Mouse (Mus musculus): ENCODE data around the gene Socs4. TPM values are rescaled to one million over a fixed set of nuclear protein-coding genes. Genes with fewer than 3 reads are reported as not detected.

Gene Socs4
- total RNA-seq (2021) = 10 to 100 TPM; 13.2 to 14.3 TPM
- long read RNA-seq, experiment 1 = 0 reads
- long read RNA-seq, experiment 2, partial matches to known transcripts = 0 of 3 reads
- long read RNA-seq, experiment 2, other reads (novel, unspliced or antisense) = 3 of 3 reads

GRCm38 (mm10) chr14:47276637-47277393 is at the start of gene Socs4, which contains the start of gene Wdhd1:
Socs4 (plus strand) TSS chr14:47276931.
Wdhd1 (minus strand) TSS chr14:47276857.
- peak; percentile 91 to 98 for DNase-seq (ENCODE audit: low spot score in 2 of 2)

- DNase-seq (ENCODE audit: low spot score in 2 of 2) = no peak
Observed at GRCm38 (mm10) chr14:47229796-47230376, 46.8 kb upstream of the Socs4 start.

- no peak for DNase-seq (ENCODE audit: low spot score in 2 of 2)
Observed at GRCm38 (mm10) chr14:47233602-47234001, 43.1 kb upstream of the Socs4 start.

GRCm38 (mm10) chr14:47234032-47234431 is 42.7 kb upstream of the Socs4 start:
- DNase-seq (ENCODE audit: low spot score in 2 of 2) = no peak

- no peak for DNase-seq (ENCODE audit: low spot score in 2 of 2)
Observed at GRCm38 (mm10) chr14:47234526-47235250, 42.0 kb upstream of the Socs4 start.

- no peak for DNase-seq (ENCODE audit: low spot score in 2 of 2)
Observed at GRCm38 (mm10) chr14:47236491-47236890, 40.2 kb upstream of the Socs4 start.

- no peak for DNase-seq (ENCODE audit: low spot score in 2 of 2)
Observed at GRCm38 (mm10) chr14:47237286-47237685, 39.4 kb upstream of the Socs4 start.

- no peak for DNase-seq (ENCODE audit: low spot score in 2 of 2)
Observed at GRCm38 (mm10) chr14:47240600-47240999, 36.1 kb upstream of the Socs4 start.

- DNase-seq (ENCODE audit: low spot score in 2 of 2) = no peak
Observed at GRCm38 (mm10) chr14:47241046-47241445, 35.7 kb upstream of the Socs4 start.

- DNase-seq (ENCODE audit: low spot score in 2 of 2) = no peak
Observed at GRCm38 (mm10) chr14:47242753-47243152, 34.0 kb upstream of the Socs4 start.

GRCm38 (mm10) chr14:47249839-47250238 is 26.9 kb upstream of the Socs4 start:
- no peak for DNase-seq (ENCODE audit: low spot score in 2 of 2)

- peak in 1 of 2 experiments; percentile 45 for DNase-seq (ENCODE audit: low spot score in 2 of 2)
Observed at GRCm38 (mm10) chr14:47264866-47265265, 11.9 kb upstream of the Socs4 start.

- peak; percentile 11 to 13 for DNase-seq (ENCODE audit: low spot score in 2 of 2)
Observed at GRCm38 (mm10) chr14:47265829-47266228, 10.9 kb upstream of the Socs4 start.

- no peak for DNase-seq (ENCODE audit: low spot score in 2 of 2)
Observed at GRCm38 (mm10) chr14:47269056-47269455, 7.7 kb upstream of the Socs4 start.

- DNase-seq (ENCODE audit: low spot score in 2 of 2) = no peak
Observed at GRCm38 (mm10) chr14:47269706-47270105, 7.0 kb upstream of the Socs4 start.

- no peak for DNase-seq (ENCODE audit: low spot score in 2 of 2)
Observed at GRCm38 (mm10) chr14:47273751-47274150, 3.0 kb upstream of the Socs4 start.

- DNase-seq (ENCODE audit: low spot score in 2 of 2) = no peak
Observed at GRCm38 (mm10) chr14:47275417-47275816, 1.3 kb upstream of the Socs4 start.

- DNase-seq (ENCODE audit: low spot score in 2 of 2) = no peak
Observed at GRCm38 (mm10) chr14:47276036-47276603, 611 bp upstream of the Socs4 start.

- no peak for DNase-seq (ENCODE audit: low spot score in 2 of 2)
Observed at GRCm38 (mm10) chr14:47279058-47279457, 2.3 kb downstream of the Socs4 start.

GRCm38 (mm10) chr14:47281535-47281934 is 4.8 kb downstream of the Socs4 start:
- no peak for DNase-seq (ENCODE audit: low spot score in 2 of 2)

GRCm38 (mm10) chr14:47283568-47283967 is 6.8 kb downstream of the Socs4 start:
- DNase-seq (ENCODE audit: low spot score in 2 of 2) = peak; percentile 9 to 21
